Mouse (Mus musculus) CD4-positive, CD25-positive, alpha-beta regulatory T cell (primary cell): ENCODE measurements around the gene Gm11757. TPM values are rescaled to one million over a fixed set of nuclear protein-coding genes. Genes with fewer than 3 reads are reported as not detected.

ENCODE experiments used
- polyA plus RNA-seq: library from polyadenylated mRNA; unstranded; fragments of 100-300 nt; shearing (Covaris generic); gene quantifications from one replicate; pipeline ENCODE4 v1.2.1, GENCODE M21; 2017

Gm11757 gene
- polyA plus RNA-seq, result not detected

DNA sequence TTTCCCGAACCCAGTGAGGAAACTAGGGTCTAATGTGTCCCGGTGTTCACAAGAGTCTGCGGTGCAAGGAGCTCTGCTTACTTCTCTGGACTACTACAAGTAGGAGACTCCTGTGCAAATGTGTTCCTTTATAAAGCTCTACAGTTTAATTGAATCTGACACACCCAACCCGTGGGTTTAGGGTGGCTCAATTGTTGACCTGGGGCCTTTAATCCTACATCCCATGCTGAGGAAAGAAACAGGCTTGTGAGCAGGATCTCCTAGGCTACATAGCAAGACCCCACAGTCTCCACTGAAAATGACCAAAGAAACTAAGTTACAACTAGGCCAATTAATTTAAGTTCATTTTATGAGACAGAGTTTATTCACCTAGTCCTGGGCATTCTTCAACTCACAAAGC is at the start of gene Gm11757:
TSS of gene Gm11757 (minus strand) at position 101 of the 400 bp plus-strand sequence.

DNA sequence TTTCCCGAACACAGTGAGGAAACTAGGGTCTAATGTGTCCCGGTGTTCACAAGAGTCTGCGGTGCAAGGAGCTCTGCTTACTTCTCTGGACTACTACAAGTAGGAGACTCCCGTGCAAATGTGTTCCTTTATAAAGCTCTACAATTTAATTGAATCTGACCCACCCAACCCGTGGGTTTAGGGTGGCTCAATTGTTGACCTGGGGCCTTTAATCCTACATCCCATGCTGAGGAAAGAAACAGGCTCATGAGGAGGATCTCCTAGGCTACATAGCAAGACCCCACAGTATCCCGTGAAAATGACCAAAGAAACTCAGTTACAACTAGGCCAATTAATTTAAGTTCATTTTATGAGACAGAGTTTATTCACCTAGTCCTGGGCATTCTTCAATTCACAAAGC is 29.7 kb upstream of the Gm11757 start, which contains the start of gene Gm11756:
TSS of gene Gm11756 (minus strand) at position 101 of the 400 bp plus-strand sequence.

DNA sequence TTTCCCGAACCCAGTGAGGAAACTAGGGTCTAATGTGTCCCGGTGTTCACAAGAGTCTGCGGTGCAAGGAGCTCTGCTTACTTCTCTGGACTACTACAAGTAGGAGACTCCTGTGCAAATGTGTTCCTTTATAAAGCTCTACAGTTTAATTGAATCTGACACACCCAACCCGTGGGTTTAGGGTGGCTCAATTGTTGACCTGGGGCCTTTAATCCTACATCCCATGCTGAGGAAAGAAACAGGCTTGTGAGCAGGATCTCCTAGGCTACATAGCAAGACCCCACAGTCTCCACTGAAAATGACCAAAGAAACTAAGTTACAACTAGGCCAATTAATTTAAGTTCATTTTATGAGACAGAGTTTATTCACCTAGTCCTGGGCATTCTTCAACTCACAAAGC is 14.9 kb upstream of the Gm11757 start, which contains the start of gene Gm13871:
TSS of gene Gm13871 (minus strand) at position 101 of the 400 bp plus-strand sequence.

DNA sequence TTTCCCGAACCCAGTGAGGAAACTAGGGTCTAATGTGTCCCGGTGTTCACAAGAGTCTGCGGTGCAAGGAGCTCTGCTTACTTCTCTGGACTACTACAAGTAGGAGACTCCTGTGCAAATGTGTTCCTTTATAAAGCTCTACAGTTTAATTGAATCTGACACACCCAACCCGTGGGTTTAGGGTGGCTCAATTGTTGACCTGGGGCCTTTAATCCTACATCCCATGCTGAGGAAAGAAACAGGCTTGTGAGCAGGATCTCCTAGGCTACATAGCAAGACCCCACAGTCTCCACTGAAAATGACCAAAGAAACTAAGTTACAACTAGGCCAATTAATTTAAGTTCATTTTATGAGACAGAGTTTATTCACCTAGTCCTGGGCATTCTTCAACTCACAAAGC is 14.7 kb downstream of the Gm11757 start, which contains the start of gene Gm11758:
TSS of gene Gm11758 (minus strand) at position 101 of the 400 bp plus-strand sequence.

Other genes starting within 250 kb of the Gm11757 start
- gene Gm11239, start 222.8 kb downstream of the Gm11757 start, polyA plus RNA-seq, result not detected
- not detected for gene Gm428, start 207.6 kb downstream of the Gm11757 start, polyA plus RNA-seq
- not detected for gene Rasef, start 100.1 kb downstream of the Gm11757 start, polyA plus RNA-seq
- gene Gm11758, start 14.8 kb downstream of the Gm11757 start, polyA plus RNA-seq, result not detected
- not detected for gene Gm13871, start 14.8 kb upstream of the Gm11757 start, polyA plus RNA-seq
- gene Gm11756, start 29.6 kb upstream of the Gm11757 start, polyA plus RNA-seq, result 0.13 TPM
- not detected for gene 2310002L09Rik, start 59.7 kb upstream of the Gm11757 start, polyA plus RNA-seq
- not detected for gene Frmd3, start 122.3 kb upstream of the Gm11757 start, polyA plus RNA-seq